Mouse (Mus musculus): ENCODE measurements around the gene Bclaf1.

GRCm38 (mm10) chr10:20348894-20349293, 36.6 kb downstream of the Bclaf1 start:
- TF ChIP-seq POLR2A (IDR thresholded peaks at IDR 0.05; ENCODE audit: insufficient read length, low read depth) (no peak), USF1 (IDR thresholded peaks at IDR 0.05; ENCODE audit: low read depth) (no peak), TCF3 (IDR thresholded peaks at IDR 0.05; ENCODE audit: insufficient read length, low read depth) (no peak), MAX (IDR thresholded peaks at IDR 0.05; ENCODE audit: low read depth) (no peak), E2F4 (IDR thresholded peaks at IDR 0.05; ENCODE audit: insufficient read depth) (no peak)

Data from myocyte (in vitro differentiated cells).